Mouse (Mus musculus): ENCODE measurements around the gene Spef1. TPM values are rescaled to one million over a fixed set of nuclear protein-coding genes. Genes with fewer than 3 reads are reported as not detected.

Spef1 gene
- polyA plus RNA-seq, 1 experiment from 2014 or later = 9.2 TPM

GRCm38 (mm10) chr2:131147043-131147365 is 40.1 kb downstream of the Spef1 start:
- WGBS = 98% methylated on average over 8 of the region's 8 CpGs
- Histone ChIP-seq H3K36me3 (ENCODE audit: control insufficient read depth, insufficient read depth, low read length) (peaks cover 50% of the 10 kb centered on the region), H3K4me1 (ENCODE audit: control insufficient read depth, insufficient read depth, low read length) (no peaks in the 10 kb centered on the region), H3K4me2 (replicated peaks; ENCODE audit: low read depth, low read length) (no peak overlapping the region), H3K27ac (ENCODE audit: low read length) (no peak overlapping the region), H3K9me3 (ENCODE audit: control insufficient read depth, low read depth, low read length) (no peaks in the 10 kb centered on the region), H3K9ac (replicated peaks; ENCODE audit: low read depth, low read length) (no peak overlapping the region), H3K4me3 (ENCODE audit: low read depth, low read length) (no peak overlapping the region), H3K27me3 (ENCODE audit: control insufficient read depth, insufficient read depth, low read length) (no peaks in the 10 kb centered on the region)
- no peak for ATAC-seq (ENCODE audit: insufficient number of reproducible peaks, insufficient read depth, low FRiP score, low read depth)

- Histone ChIP-seq H3K4me2 (replicated peaks; ENCODE audit: low read depth, low read length) (no peak overlapping the region), H3K4me1 (ENCODE audit: control insufficient read depth, insufficient read depth, low read length) (no peaks in the 10 kb centered on the region), H3K4me3 (ENCODE audit: low read depth, low read length) (no peak overlapping the region), H3K9me3 (ENCODE audit: control insufficient read depth, low read depth, low read length) (no peaks in the 10 kb centered on the region), H3K36me3 (ENCODE audit: control insufficient read depth, insufficient read depth, low read length) (peaks cover 52% of the 10 kb centered on the region), H3K9ac (replicated peaks; ENCODE audit: low read depth, low read length) (no peak overlapping the region), H3K27ac (ENCODE audit: low read length) (no peak overlapping the region), H3K27me3 (ENCODE audit: control insufficient read depth, insufficient read depth, low read length) (no peaks in the 10 kb centered on the region)
- WGBS = 84% methylated on average over 21 of the region's 21 CpGs
- no peak for ATAC-seq (ENCODE audit: insufficient number of reproducible peaks, insufficient read depth, low FRiP score, low read depth)
Measured at GRCm38 (mm10) chr2:131146193-131147042, 40.7 kb downstream of the Spef1 start.

- no peaks in the 10 kb centered on the region for H3K27me3 ChIP-seq (ENCODE audit: control insufficient read depth, insufficient read depth, low read length)
- no peak overlapping the region for H3K9ac ChIP-seq (replicated peaks; ENCODE audit: low read depth, low read length)
- ATAC-seq (ENCODE audit: insufficient number of reproducible peaks, insufficient read depth, low FRiP score, low read depth) = no peak
- WGBS = 78% methylated on average over 2 of the region's 2 CpGs
- H3K36me3 ChIP-seq (ENCODE audit: control insufficient read depth, insufficient read depth, low read length) = peaks cover 47% of the 10 kb centered on the region
- no peak overlapping the region for H3K4me2 ChIP-seq (replicated peaks; ENCODE audit: low read depth, low read length)
- no peak overlapping the region for H3K27ac ChIP-seq (ENCODE audit: low read length)
- H3K4me1 ChIP-seq (ENCODE audit: control insufficient read depth, insufficient read depth, low read length) = no peaks in the 10 kb centered on the region
- no peaks in the 10 kb centered on the region for H3K9me3 ChIP-seq (ENCODE audit: control insufficient read depth, low read depth, low read length)
- H3K4me3 ChIP-seq (ENCODE audit: low read depth, low read length) = no peak overlapping the region
Measured at GRCm38 (mm10) chr2:131145536-131145935, 41.5 kb downstream of the Spef1 start.

- Histone ChIP-seq H3K9ac (replicated peaks; ENCODE audit: low read depth, low read length) (no peak overlapping the region), H3K4me1 (ENCODE audit: control insufficient read depth, insufficient read depth, low read length) (no peaks in the 10 kb centered on the region), H3K36me3 (ENCODE audit: control insufficient read depth, insufficient read depth, low read length) (peaks cover 47% of the 10 kb centered on the region), H3K27me3 (ENCODE audit: control insufficient read depth, insufficient read depth, low read length) (no peaks in the 10 kb centered on the region), H3K4me2 (replicated peaks; ENCODE audit: low read depth, low read length) (no peak overlapping the region), H3K27ac (ENCODE audit: low read length) (no peak overlapping the region), H3K4me3 (ENCODE audit: low read depth, low read length) (no peak overlapping the region), H3K9me3 (ENCODE audit: control insufficient read depth, low read depth, low read length) (no peaks in the 10 kb centered on the region)
- 55% methylated on average over 13 of the region's 13 CpGs for WGBS
- ATAC-seq (ENCODE audit: insufficient number of reproducible peaks, insufficient read depth, low FRiP score, low read depth) = no peak
Measured at GRCm38 (mm10) chr2:131145121-131145520, 42.0 kb downstream of the Spef1 start.

GRCm38 (mm10) chr2:131143007-131143780 is 43.9 kb downstream of the Spef1 start:
- H3K4me2 ChIP-seq (replicated peaks; ENCODE audit: low read depth, low read length) = 0 out of 2 replicates have a peak overlapping the region, but pooled peaks have one; percentile 12
- no peak overlapping the region for H3K9ac ChIP-seq (replicated peaks; ENCODE audit: low read depth, low read length)
- H3K36me3 ChIP-seq (ENCODE audit: control insufficient read depth, insufficient read depth, low read length) = peaks cover 48% of the 10 kb centered on the region

GRCm38 (mm10) chr2:131142592-131142991 is 44.5 kb downstream of the Spef1 start:
- H3K36me3 ChIP-seq (ENCODE audit: control insufficient read depth, insufficient read depth, low read length) = peaks cover 49% of the 10 kb centered on the region
- no peaks in the 10 kb centered on the region for H3K27me3 ChIP-seq (ENCODE audit: control insufficient read depth, insufficient read depth, low read length)
- H3K9ac ChIP-seq (replicated peaks; ENCODE audit: low read depth, low read length) = no peak overlapping the region
- H3K9me3 ChIP-seq (ENCODE audit: control insufficient read depth, low read depth, low read length) = no peaks in the 10 kb centered on the region
- 0 out of 2 replicates have a peak overlapping the region, but pooled peaks have one; percentile 12 for H3K4me2 ChIP-seq (replicated peaks; ENCODE audit: low read depth, low read length)
- no peak overlapping the region for H3K27ac ChIP-seq (ENCODE audit: low read length)
- H3K4me1 ChIP-seq (ENCODE audit: control insufficient read depth, insufficient read depth, low read length) = no peaks in the 10 kb centered on the region
- no peak overlapping the region for H3K4me3 ChIP-seq (ENCODE audit: low read depth, low read length)
- WGBS = 30% methylated on average over 18 of the region's 18 CpGs
- ATAC-seq (ENCODE audit: insufficient number of reproducible peaks, insufficient read depth, low FRiP score, low read depth) = 0 out of 2 replicates have a peak, but pooled peaks have one; percentile 20

More at GRCm38 (mm10) chr2:131143007-131143780, 43.9 kb downstream of the Spef1 start:
- H3K4me1 ChIP-seq (ENCODE audit: control insufficient read depth, insufficient read depth, low read length) = no peaks in the 10 kb centered on the region
- 75% methylated on average over 22 of the region's 22 CpGs for WGBS
- H3K27me3 ChIP-seq (ENCODE audit: control insufficient read depth, insufficient read depth, low read length) = no peaks in the 10 kb centered on the region
- no peak overlapping the region for H3K27ac ChIP-seq (ENCODE audit: low read length)
- no peak for ATAC-seq (ENCODE audit: insufficient number of reproducible peaks, insufficient read depth, low FRiP score, low read depth)
- H3K4me3 ChIP-seq (ENCODE audit: low read depth, low read length) = no peak overlapping the region
- no peaks in the 10 kb centered on the region for H3K9me3 ChIP-seq (ENCODE audit: control insufficient read depth, low read depth, low read length)

GRCm38 (mm10) chr2:131141336-131141986 is 45.6 kb downstream of the Spef1 start:
- ATAC-seq (ENCODE audit: insufficient number of reproducible peaks, insufficient read depth, low FRiP score, low read depth) = no peak
- Histone ChIP-seq H3K9ac (replicated peaks; ENCODE audit: low read depth, low read length) (no peak overlapping the region), H3K4me2 (replicated peaks; ENCODE audit: low read depth, low read length) (no peak overlapping the region), H3K36me3 (ENCODE audit: control insufficient read depth, insufficient read depth, low read length) (peaks cover 49% of the 10 kb centered on the region), H3K4me3 (ENCODE audit: low read depth, low read length) (no peak overlapping the region), H3K4me1 (ENCODE audit: control insufficient read depth, insufficient read depth, low read length) (no peaks in the 10 kb centered on the region), H3K27ac (ENCODE audit: low read length) (no peak overlapping the region), H3K27me3 (ENCODE audit: control insufficient read depth, insufficient read depth, low read length) (no peaks in the 10 kb centered on the region), H3K9me3 (ENCODE audit: control insufficient read depth, low read depth, low read length) (no peaks in the 10 kb centered on the region)
- WGBS = 83% methylated on average over 8 of the region's 8 CpGs

GRCm38 (mm10) chr2:131140533-131140905 is 46.6 kb downstream of the Spef1 start:
- ATAC-seq (ENCODE audit: insufficient number of reproducible peaks, insufficient read depth, low FRiP score, low read depth) = no peak
- Histone ChIP-seq H3K4me3 (ENCODE audit: low read depth, low read length) (no peak overlapping the region), H3K9me3 (ENCODE audit: control insufficient read depth, low read depth, low read length) (no peaks in the 10 kb centered on the region), H3K27ac (ENCODE audit: low read length) (0 out of 2 replicates have a peak overlapping the region, but pooled peaks have one; percentile 61), H3K9ac (replicated peaks; ENCODE audit: low read depth, low read length) (no peak overlapping the region), H3K4me1 (ENCODE audit: control insufficient read depth, insufficient read depth, low read length) (no peaks in the 10 kb centered on the region), H3K36me3 (ENCODE audit: control insufficient read depth, insufficient read depth, low read length) (peaks cover 48% of the 10 kb centered on the region), H3K4me2 (replicated peaks; ENCODE audit: low read depth, low read length) (no peak overlapping the region), H3K27me3 (ENCODE audit: control insufficient read depth, insufficient read depth, low read length) (no peaks in the 10 kb centered on the region)
- 63% methylated on average over 5 of the region's 5 CpGs for WGBS
